ENCODE assay signal across 8 mouse cellular contexts in the genomic region with DNA sequence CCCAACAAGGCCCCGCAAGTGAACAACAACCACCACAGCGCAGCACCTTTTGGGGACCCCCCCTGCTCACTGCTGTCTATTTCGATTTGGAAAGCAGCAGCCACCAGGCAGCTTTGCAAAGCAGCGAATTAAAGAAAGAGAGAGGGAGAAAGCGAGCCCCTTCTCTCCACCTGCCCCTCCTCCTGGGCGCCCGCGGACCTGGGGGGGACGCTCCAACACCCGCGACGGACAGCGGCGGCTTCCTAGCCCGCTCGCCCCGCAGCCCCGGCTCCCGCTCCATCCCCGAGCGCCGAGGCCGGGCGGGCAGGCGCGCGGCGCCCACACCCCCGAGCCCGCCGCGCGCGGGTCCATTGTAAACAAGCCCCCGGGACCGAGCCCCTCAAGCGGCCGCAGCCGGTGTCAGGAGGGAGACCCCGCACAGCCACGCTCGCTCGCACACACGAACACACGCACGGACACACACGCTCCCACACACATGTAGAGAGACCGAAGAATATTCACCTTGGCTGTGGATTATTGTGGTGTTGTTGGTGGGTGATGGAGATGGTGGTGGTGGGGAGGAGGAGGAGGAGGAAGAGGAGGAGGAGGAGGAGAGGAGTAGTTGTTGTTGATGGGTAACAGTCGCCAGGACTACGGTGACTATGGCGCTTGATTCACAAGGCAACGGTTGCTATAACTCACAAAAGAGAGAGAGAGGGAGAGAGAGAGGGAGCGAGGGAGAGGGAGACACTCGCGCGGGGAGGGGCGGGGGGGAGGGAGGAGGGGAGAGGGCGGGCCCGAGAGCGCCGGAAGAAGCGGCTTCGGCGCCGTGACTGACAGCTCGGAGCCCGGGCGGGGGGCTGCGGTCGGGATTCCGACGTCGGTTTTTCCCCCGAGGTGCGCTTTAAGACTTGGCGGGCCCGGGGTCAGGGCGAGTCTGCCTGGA. TPM values are rescaled to one million over a fixed set of nuclear protein-coding genes. Genes with fewer than 3 reads are reported as not detected.
DNase-seq lines count a peak whose midpoint lies in the region; ATAC-seq and TF ChIP-seq lines count a peak whose summit lies in the region.

TSS of gene Rfx3 (minus strand) at position 696 of the 925 bp plus-strand sequence.

- peak within 1 kb of the TSS; percentile 100 for H3K27ac ChIP-seq in forebrain, embryonic 11.5 days (ENCODE audit: low read depth, low read length)

- peak within 1 kb of the TSS; percentile 84 for H3K4me3 ChIP-seq in G1E (ENCODE audit: low read depth, low read length)
- peak within 1 kb of the TSS; percentile 93 for H3K4me3 ChIP-seq in forebrain, embryonic 11.5 days (ENCODE audit: low read depth, low read length)
- peak within 1 kb of the TSS; percentile 97 for H3K4me3 ChIP-seq in lung, adult 2 months (replicated peaks; ENCODE audit: extremely low read depth, low read depth, low read length)

- no peaks in the 10 kb centered on the region for H3K27me3 ChIP-seq in G1E (ENCODE audit: insufficient read depth, low read length)
- no peaks in the 10 kb centered on the region for H3K27me3 ChIP-seq in forebrain, embryonic 11.5 days (ENCODE audit: control insufficient read depth, insufficient read depth, low read length)

- peak within 1 kb of the TSS; percentile 97 for H3K9ac ChIP-seq in forebrain, embryonic 11.5 days (ENCODE audit: low read length)

- no peaks in the 10 kb centered on the region for H3K9me3 ChIP-seq in G1E (replicated peaks)
- H3K9me3 ChIP-seq in forebrain, embryonic 11.5 days (ENCODE audit: control insufficient read depth, low read length): no peaks in the 10 kb centered on the region

- peaks cover 17% of the 10 kb centered on the region for H3K4me1 ChIP-seq in G1E (ENCODE audit: insufficient read depth, low read depth, low read length)
- H3K4me1 ChIP-seq in forebrain, embryonic 11.5 days (replicated peaks; ENCODE audit: control insufficient read depth, insufficient read depth, low read length): peaks cover 2% of the 10 kb centered on the region; the same call in 1 of the 2 replicates
- H3K4me1 ChIP-seq in lung, adult 2 months (ENCODE audit: control insufficient read depth, insufficient read depth, low read length): peaks cover 2% of the 10 kb centered on the region; the same call in 1 of the 2 replicates

- H3K36me3 ChIP-seq in G1E (replicated peaks): no peaks in the 10 kb centered on the region
- H3K36me3 ChIP-seq in forebrain, embryonic 11.5 days (ENCODE audit: control insufficient read depth, insufficient read depth, low read length): no peaks in the 10 kb centered on the region

- TF ChIP-seq POLR2A in lung, adult 2 months (IDR thresholded peaks at IDR 0.05; ENCODE audit: borderline replicate concordance, extremely low read depth, low read depth, low read length): no peak

- peak; percentile 77 for DNase-seq in G1E (ENCODE audit: low spot score)
- peak; percentile 58 for DNase-seq in c-Kit-negative CD71-positive TER-119-positive erythroid progenitor cells, embryonic 14.5 days (ENCODE audit: low read depth, low spot score)
- peak; percentile 94 for DNase-seq in forebrain, embryonic 11.5 days (ENCODE audit: low spot score)
- peak; percentile 38 to 81 for DNase-seq in heart, postnatal 14 days
- DNase-seq in layer of hippocampus, adult 11-12 months (ENCODE audit: low spot score): peak; percentile 53
- peak; percentile 51 for DNase-seq in lung, adult 2 months
- peak; percentile 41 to 48 for DNase-seq in thymus, adult 18-20 months

- ATAC-seq in G1E (ENCODE audit: extremely low read depth, insufficient number of reproducible peaks, low FRiP score, poor library complexity, severe bottlenecking): no peak
- ATAC-seq in forebrain, embryonic 11.5 days (replicated peaks; ENCODE audit: low FRiP score): peak; percentile 88
- ATAC-seq in neutrophil, adult 5-6 weeks (ENCODE audit: extremely low read depth, insufficient number of reproducible peaks, low FRiP score, poor library complexity, severe bottlenecking): peak; percentile 64

- under 1% methylated on average over 61 of the region's 78 CpGs for WGBS in forebrain, embryonic 11.5 days
- WGBS in lung, adult 2 months: 1% methylated on average over 75 of the region's 78 CpGs

- peak within 1 kb of the TSS; percentile 77 for H3K4me2 ChIP-seq in forebrain, embryonic 11.5 days (ENCODE audit: low read depth, low read length, severe bottlenecking)

- no peak for TF ChIP-seq CTCF in G1E (IDR thresholded peaks at IDR 0.05; ENCODE audit: low read depth, low read length)
- no peak for TF ChIP-seq CTCF in lung, adult 2 months (IDR thresholded peaks at IDR 0.05; ENCODE audit: insufficient read depth, low read length)

- intact Hi-C loops in heart, postnatal 14 days (cut with DNase I): loop anchor here (5.0 kb wide), 1 partner anchor 568 kb away; no protein-coding TSS in a partner anchor

RNA-seq across cellular contexts. Expression of gene Rfx3, which starts in this region (rescaled TPM):
- 11.4 and 13.7 TPM in 2 replicates for total RNA-seq in G1E (2014; fragmentation: Nextera tagmentation)
- 3.0 and 3.8 TPM in 2 replicates for total RNA-seq in G1E (2017)
- polyA plus RNA-seq in G1E (2012): 0.21 and 0.50 TPM in 2 replicates
- 41.7 and 44.4 TPM in 2 replicates for polyA plus RNA-seq in forebrain, embryonic 11.5 days (2014; fragmentation: Nextera tagmentation; extraction: Ambion mirVana)
- 1 to 10 TPM; 4.7 to 6.0 TPM for total RNA-seq in heart, postnatal 14 days (2021)
- polyA plus RNA-seq in lung, adult 2 months (2012; rRNA removed): 1.7 and 2.8 TPM in 2 replicates
- total RNA-seq in neutrophil, adult 5-6 weeks (2017): 12.5 and 13.0 TPM in 2 replicates

Comparison
In these comparisons a context has a peak if more than half of its experiments do, and no peak if none do; other contexts are left out.
1. RNA of gene Rfx3 (polyA plus RNA-seq): 41.7 to 44.4 TPM in forebrain, embryonic 11.5 days; 1.7 to 2.8 TPM in lung, adult 2 months and 0.21 to 0.50 TPM in G1E; every median in the first group is over 10 times any median in the second.
2. Peak in every context shown above with its lines, with median percentiles within 50 percentile points of each other: DNase-seq and H3K4me3 ChIP-seq.